Mouse (Mus musculus): ENCODE measurements around the gene Olfr455. TPM values are rescaled to one million over a fixed set of nuclear protein-coding genes. Genes with fewer than 3 reads are reported as not detected.

Gene Olfr455
- total and polyA plus RNA-seq, 3 experiments, result not detected

DNA sequence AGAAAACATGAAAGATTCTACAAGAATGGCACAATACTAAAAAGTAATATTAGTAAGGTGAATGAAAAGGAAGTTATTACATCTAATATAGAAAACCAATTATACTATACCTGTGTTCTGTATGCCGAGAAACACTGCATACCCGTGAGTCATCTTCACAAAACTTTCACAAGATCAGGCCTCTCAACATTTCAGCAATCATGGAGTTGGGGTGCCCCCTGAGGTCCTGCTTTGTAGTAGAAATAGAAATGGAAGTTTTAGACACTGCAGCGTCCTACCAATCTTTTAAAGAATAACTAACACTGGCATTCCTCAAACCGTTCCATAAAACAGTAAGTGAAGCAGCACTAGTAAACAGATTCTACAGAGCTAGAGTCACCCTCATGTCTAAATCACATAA is 31.3 kb upstream of the Olfr455 start:
- TF ChIP-seq RAD21 (IDR thresholded peaks at IDR 0.05; ENCODE audit: low read depth, low read length) (no peak), NELFE (IDR thresholded peaks at IDR 0.05; ENCODE audit: low read depth, low read length) (no peak), E2F4 (IDR thresholded peaks at IDR 0.05; ENCODE audit: borderline replicate concordance, low read depth, low read length) (no peak), ETS1 (IDR thresholded peaks at IDR 0.05; ENCODE audit: low read depth, low read length) (no peak), ZKSCAN1 (IDR thresholded peaks at IDR 0.05; ENCODE audit: low read depth, low read length) (no peak), ZMIZ1 (IDR thresholded peaks at IDR 0.05; ENCODE audit: low read depth, low read length) (no peak), ELF1 (IDR thresholded peaks at IDR 0.05; ENCODE audit: low read depth, low read length) (no peak), POLR2A (IDR thresholded peaks at IDR 0.05; ENCODE audit: control insufficient read depth in 1 of 2, insufficient read depth in 1 of 2, low read depth in 1 of 2, low read length in 2 of 2, poor library complexity in 1 of 2) (no peak), JUND (IDR thresholded peaks at IDR 0.05; ENCODE audit: low read depth, low read length) (no peak), HCFC1 (IDR thresholded peaks at IDR 0.05; ENCODE audit: low read depth, low read length) (no peak), MYC (IDR thresholded peaks at IDR 0.05; ENCODE audit: low read depth, low read length) (no peak)
- no peaks in the 10 kb centered on the region for H3K4me1 ChIP-seq (ENCODE audit: control insufficient read depth in 1 of 2, insufficient read depth in 2 of 2, low read length in 2 of 2)
- no peak for DNase-seq (ENCODE audit: low read depth, low spot score)

DNA sequence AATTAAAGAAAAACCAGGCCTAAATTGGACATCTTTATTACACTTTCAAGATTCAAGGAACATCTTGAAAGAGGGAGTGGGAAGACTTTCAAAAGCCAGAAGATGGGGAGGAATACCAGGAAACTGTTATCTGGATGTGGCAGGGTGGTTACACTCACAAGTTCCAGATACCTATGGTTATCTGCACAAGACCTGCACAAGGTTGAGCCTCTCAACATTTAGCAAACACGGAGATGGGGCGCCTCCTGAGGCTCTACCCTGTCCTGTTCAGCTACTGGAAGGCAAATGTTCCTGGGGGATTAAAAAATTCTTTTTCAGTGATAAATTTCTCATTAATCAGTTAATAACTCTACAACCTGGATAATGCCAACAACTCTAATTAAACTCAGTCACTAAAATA is 30.0 kb upstream of the Olfr455 start:
- H3K9ac ChIP-seq (ENCODE audit: control insufficient read depth, low read depth, low read length, poor library complexity, severe bottlenecking), result no peak overlapping the region
- no peaks in the 10 kb centered on the region for H3K79me2 ChIP-seq (ENCODE audit: control insufficient read depth, insufficient read depth, low read length, poor library complexity)
- H3K9me3 ChIP-seq (replicated peaks; ENCODE audit: insufficient read depth, low read length), result no peaks in the 10 kb centered on the region
- H3K27me3 ChIP-seq (ENCODE audit: control insufficient read depth in 1 of 2, insufficient read depth in 2 of 2, low read length in 2 of 2), result no peaks in the 10 kb centered on the region
- H3K36me3 ChIP-seq (ENCODE audit: control insufficient read depth in 1 of 2, insufficient read depth in 2 of 2, low read length in 2 of 2), result no peaks in the 10 kb centered on the region
- no peak overlapping the region for H3K4me3 ChIP-seq (ENCODE audit: control insufficient read depth in 1 of 2, insufficient read depth in 1 of 2, low read depth in 2 of 2, low read length in 2 of 2)
- H3K4me1 ChIP-seq (ENCODE audit: control insufficient read depth in 1 of 2, insufficient read depth in 2 of 2, low read length in 2 of 2), result no peaks in the 10 kb centered on the region
- H3K27ac ChIP-seq (ENCODE audit: control insufficient read depth, low read depth, low read length), result no peak overlapping the region
- no peak for TF ChIP-seq RAD21 (IDR thresholded peaks at IDR 0.05; ENCODE audit: low read depth, low read length)
- TF ChIP-seq MYB (IDR thresholded peaks at IDR 0.05; ENCODE audit: low read depth, low read length), result no peak
- TF ChIP-seq MAFK (IDR thresholded peaks at IDR 0.05; ENCODE audit: borderline replicate concordance, low read depth, low read length), result no peak
- TF ChIP-seq GATA1 (IDR thresholded peaks at IDR 0.05; ENCODE audit: low read depth, low read length), result no peak
- no peak for DNase-seq (ENCODE audit: low read depth, low spot score)

More for the DNA sequence above, 31.3 kb upstream of the Olfr455 start:
- H3K4me3 ChIP-seq (ENCODE audit: control insufficient read depth in 1 of 2, insufficient read depth in 1 of 2, low read depth in 2 of 2, low read length in 2 of 2), result no peak overlapping the region
- H3K9me3 ChIP-seq (replicated peaks; ENCODE audit: insufficient read depth, low read length), result no peaks in the 10 kb centered on the region
- no peaks in the 10 kb centered on the region for H3K27me3 ChIP-seq (ENCODE audit: control insufficient read depth in 1 of 2, insufficient read depth in 2 of 2, low read length in 2 of 2)
- no peaks in the 10 kb centered on the region for H3K79me2 ChIP-seq (ENCODE audit: control insufficient read depth, insufficient read depth, low read length, poor library complexity)
- no peak overlapping the region for H3K9ac ChIP-seq (ENCODE audit: control insufficient read depth, low read depth, low read length, poor library complexity, severe bottlenecking)
- no peak overlapping the region for H3K27ac ChIP-seq (ENCODE audit: control insufficient read depth, low read depth, low read length)
- H3K36me3 ChIP-seq (ENCODE audit: control insufficient read depth in 1 of 2, insufficient read depth in 2 of 2, low read length in 2 of 2), result no peaks in the 10 kb centered on the region

DNA sequence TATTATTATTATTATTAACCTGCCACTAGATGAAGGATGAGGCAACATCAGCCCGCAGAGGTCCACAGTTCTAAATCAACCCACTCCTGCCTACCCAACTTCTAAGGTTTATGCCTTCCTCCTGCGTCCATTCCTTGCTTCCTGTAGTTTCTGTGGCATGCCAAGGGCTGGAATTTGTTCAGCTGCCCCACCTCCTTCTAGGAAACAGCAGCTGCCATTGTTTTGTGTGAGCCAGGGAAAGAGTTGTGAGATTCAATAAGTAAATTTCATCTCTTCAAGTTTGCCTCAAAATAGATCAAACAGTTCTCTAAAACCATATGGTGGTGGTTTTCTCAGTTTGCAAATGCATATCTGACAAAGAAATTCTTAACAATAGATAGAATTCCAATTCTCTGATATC is 20.8 kb upstream of the Olfr455 start:
- no peak for DNase-seq (ENCODE audit: low read depth, low spot score)
- no peaks in the 10 kb centered on the region for H3K36me3 ChIP-seq (ENCODE audit: control insufficient read depth in 1 of 2, insufficient read depth in 2 of 2, low read length in 2 of 2)
- no peak for TF ChIP-seq POLR2AphosphoS2 (IDR thresholded peaks at IDR 0.05; ENCODE audit: low read length)
- TF ChIP-seq NELFE (IDR thresholded peaks at IDR 0.05; ENCODE audit: low read depth, low read length), result no peak
- no peak for TF ChIP-seq ZMIZ1 (IDR thresholded peaks at IDR 0.05; ENCODE audit: low read depth, low read length)
- no peak for TF ChIP-seq MAZ (IDR thresholded peaks at IDR 0.05; ENCODE audit: low read depth, low read length)
- no peak for TF ChIP-seq MAFK (IDR thresholded peaks at IDR 0.05; ENCODE audit: borderline replicate concordance, low read depth, low read length)
- no peak for TF ChIP-seq UBTF (IDR thresholded peaks at IDR 0.05; ENCODE audit: borderline replicate concordance, insufficient read depth, low read depth, low read length)
- TF ChIP-seq E2F4 (IDR thresholded peaks at IDR 0.05; ENCODE audit: borderline replicate concordance, low read depth, low read length), result no peak
- TF ChIP-seq USF1 (IDR thresholded peaks at IDR 0.05; ENCODE audit: low read depth, low read length), result no peak
- no peak for TF ChIP-seq HCFC1 (IDR thresholded peaks at IDR 0.05; ENCODE audit: low read depth, low read length)
- TF ChIP-seq MEF2A (IDR thresholded peaks at IDR 0.05; ENCODE audit: extremely low read depth, insufficient replicate concordance, low read depth, low read length, poor library complexity, severe bottlenecking), result no peak
- no peak for TF ChIP-seq TBP (IDR thresholded peaks at IDR 0.05; ENCODE audit: low read depth, low read length)
- TF ChIP-seq ZKSCAN1 (IDR thresholded peaks at IDR 0.05; ENCODE audit: low read depth, low read length), result no peak
- no peaks in the 10 kb centered on the region for H3K79me2 ChIP-seq (ENCODE audit: control insufficient read depth, insufficient read depth, low read length, poor library complexity)
- no peaks in the 10 kb centered on the region for H3K27me3 ChIP-seq (ENCODE audit: control insufficient read depth in 1 of 2, insufficient read depth in 2 of 2, low read length in 2 of 2)
- no peak overlapping the region for H3K4me3 ChIP-seq (ENCODE audit: control insufficient read depth in 1 of 2, insufficient read depth in 1 of 2, low read depth in 2 of 2, low read length in 2 of 2)
- H3K9ac ChIP-seq (ENCODE audit: control insufficient read depth, low read depth, low read length, poor library complexity, severe bottlenecking), result no peak overlapping the region
- no peak overlapping the region for H3K27ac ChIP-seq (ENCODE audit: control insufficient read depth, low read depth, low read length)
- no peaks in the 10 kb centered on the region for H3K4me1 ChIP-seq (ENCODE audit: control insufficient read depth in 1 of 2, insufficient read depth in 2 of 2, low read length in 2 of 2)
- H3K9me3 ChIP-seq (replicated peaks; ENCODE audit: insufficient read depth, low read length), result no peaks in the 10 kb centered on the region

Measured in MEL (cell line).